Mouse (Mus musculus): Measurements from ENCODE around the gene Col16a1. TPM values are rescaled to one million over a fixed set of nuclear protein-coding genes. Genes with fewer than 3 reads are reported as not detected.

Col16a1 gene
- polyA plus RNA-seq, 2 experiments, result 153 to 284 TPM

- no peak for TF ChIP-seq POLR2A (IDR thresholded peaks at IDR 0.05; ENCODE audit: borderline replicate concordance, extremely low read depth, insufficient read depth, insufficient read length)
- no peak overlapping the region for H3K4me2 ChIP-seq (replicated peaks; ENCODE audit: low read depth, low read length, severe bottlenecking)
- no peak overlapping the region for H3K27ac ChIP-seq (replicated peaks; ENCODE audit: low read depth, low read length)
- WGBS, result 83% methylated on average over 2 of the region's 2 CpGs
- no peak overlapping the region for H3K9ac ChIP-seq (ENCODE audit: low read depth, low read length, severe bottlenecking)
- no peak for ATAC-seq (ENCODE audit: low FRiP score, low read depth)
- no peaks in the 10 kb centered on the region for H3K27me3 ChIP-seq (ENCODE audit: control insufficient read depth, insufficient read depth, low read length)
- H3K36me3 ChIP-seq (ENCODE audit: control insufficient read depth, insufficient read depth, low read length), result no peaks in the 10 kb centered on the region
- H3K4me3 ChIP-seq (replicated peaks; ENCODE audit: low read length), result no peak overlapping the region
- no peaks in the 10 kb centered on the region for H3K9me3 ChIP-seq (ENCODE audit: control insufficient read depth, low read length)
- no peak for DNase-seq (ENCODE audit: low spot score)
- peaks cover 4% of the 10 kb centered on the region; the same call in 1 of the 2 replicates for H3K4me1 ChIP-seq (ENCODE audit: control insufficient read depth, insufficient read depth, low read length)
These were observed 16.5 kb upstream of the Col16a1 start for GRCm38 (mm10) chr4:130031146-130031545.

GRCm38 (mm10) chr4:130033496-130033895, 14.1 kb upstream of the Col16a1 start:
- no peak for ATAC-seq (ENCODE audit: low FRiP score, low read depth)
- Histone ChIP-seq H3K4me2 (replicated peaks; ENCODE audit: low read depth, low read length, severe bottlenecking) (no peak overlapping the region), H3K27me3 (ENCODE audit: control insufficient read depth, insufficient read depth, low read length) (no peaks in the 10 kb centered on the region), H3K27ac (replicated peaks; ENCODE audit: low read depth, low read length) (no peak overlapping the region), H3K9me3 (ENCODE audit: control insufficient read depth, low read length) (no peaks in the 10 kb centered on the region), H3K4me3 (replicated peaks; ENCODE audit: low read length) (no peak overlapping the region), H3K36me3 (ENCODE audit: control insufficient read depth, insufficient read depth, low read length) (no peaks in the 10 kb centered on the region), H3K4me1 (ENCODE audit: control insufficient read depth, insufficient read depth, low read length) (peaks cover 15% of the 10 kb centered on the region), H3K9ac (ENCODE audit: low read depth, low read length, severe bottlenecking) (no peak overlapping the region)
- no peak for TF ChIP-seq POLR2A (IDR thresholded peaks at IDR 0.05; ENCODE audit: borderline replicate concordance, extremely low read depth, insufficient read depth, insufficient read length)
- WGBS, result 47% methylated on average over 7 of the region's 7 CpGs
- no peak for DNase-seq (ENCODE audit: low spot score)

GRCm38 (mm10) chr4:130036112-130036511, 11.5 kb upstream of the Col16a1 start:
- peaks cover 20% of the 10 kb centered on the region for H3K4me1 ChIP-seq (ENCODE audit: control insufficient read depth, insufficient read depth, low read length)
- TF ChIP-seq POLR2A (IDR thresholded peaks at IDR 0.05; ENCODE audit: borderline replicate concordance, extremely low read depth, insufficient read depth, insufficient read length), result no peak
- 4% methylated on average over 8 of the region's 8 CpGs for WGBS
- no peaks in the 10 kb centered on the region for H3K36me3 ChIP-seq (ENCODE audit: control insufficient read depth, insufficient read depth, low read length)
- H3K9me3 ChIP-seq (ENCODE audit: control insufficient read depth, low read length), result no peaks in the 10 kb centered on the region
- no peak overlapping the region; the same call in 1 of the 2 replicates for H3K27ac ChIP-seq (replicated peaks; ENCODE audit: low read depth, low read length)
- H3K4me3 ChIP-seq (replicated peaks; ENCODE audit: low read length), result no peak overlapping the region
- H3K27me3 ChIP-seq (ENCODE audit: control insufficient read depth, insufficient read depth, low read length), result no peaks in the 10 kb centered on the region
- H3K4me2 ChIP-seq (replicated peaks; ENCODE audit: low read depth, low read length, severe bottlenecking), result 0 out of 2 replicates have a peak overlapping the region, but pooled peaks have one; percentile 14
- peak; percentile 60 for DNase-seq (ENCODE audit: low spot score)
- ATAC-seq (ENCODE audit: low FRiP score, low read depth), result peak; percentile 46; the same call in 1 of the 2 replicates
- no peak overlapping the region for H3K9ac ChIP-seq (ENCODE audit: low read depth, low read length, severe bottlenecking)

GRCm38 (mm10) chr4:130036573-130037401, 10.9 kb upstream of the Col16a1 start:
- peak overlapping the region; percentile 14; the same call in 1 of the 2 replicates for H3K4me2 ChIP-seq (replicated peaks; ENCODE audit: low read depth, low read length, severe bottlenecking)
- peak overlapping the region; percentile 30; the same call in 1 of the 2 replicates for H3K27ac ChIP-seq (replicated peaks; ENCODE audit: low read depth, low read length)
- H3K4me3 ChIP-seq (replicated peaks; ENCODE audit: low read length), result no peak overlapping the region
- no peaks in the 10 kb centered on the region for H3K36me3 ChIP-seq (ENCODE audit: control insufficient read depth, insufficient read depth, low read length)
- DNase-seq (ENCODE audit: low spot score) (peak; percentile 60), ATAC-seq (ENCODE audit: low FRiP score, low read depth) (peak; percentile 62)
- H3K9me3 ChIP-seq (ENCODE audit: control insufficient read depth, low read length), result no peaks in the 10 kb centered on the region
- no peaks in the 10 kb centered on the region for H3K27me3 ChIP-seq (ENCODE audit: control insufficient read depth, insufficient read depth, low read length)
- no peak overlapping the region for H3K9ac ChIP-seq (ENCODE audit: low read depth, low read length, severe bottlenecking)
- peaks cover 24% of the 10 kb centered on the region for H3K4me1 ChIP-seq (ENCODE audit: control insufficient read depth, insufficient read depth, low read length)
- WGBS, result 9% methylated on average over 23 of the region's 23 CpGs
- no peak for TF ChIP-seq POLR2A (IDR thresholded peaks at IDR 0.05; ENCODE audit: borderline replicate concordance, extremely low read depth, insufficient read depth, insufficient read length)

- Histone ChIP-seq H3K4me2 (replicated peaks; ENCODE audit: low read depth, low read length, severe bottlenecking) (no peak overlapping the region), H3K27me3 (ENCODE audit: control insufficient read depth, insufficient read depth, low read length) (no peaks in the 10 kb centered on the region), H3K9me3 (ENCODE audit: control insufficient read depth, low read length) (no peaks in the 10 kb centered on the region), H3K4me1 (ENCODE audit: control insufficient read depth, insufficient read depth, low read length) (peaks cover 45% of the 10 kb centered on the region), H3K36me3 (ENCODE audit: control insufficient read depth, insufficient read depth, low read length) (no peaks in the 10 kb centered on the region), H3K27ac (replicated peaks; ENCODE audit: low read depth, low read length) (no peak overlapping the region), H3K9ac (ENCODE audit: low read depth, low read length, severe bottlenecking) (no peak overlapping the region), H3K4me3 (replicated peaks; ENCODE audit: low read length) (no peak overlapping the region)
- 52% methylated on average over 5 of the region's 5 CpGs for WGBS
- ATAC-seq (ENCODE audit: low FRiP score, low read depth) (no peak), DNase-seq (ENCODE audit: low spot score) (no peak)
- no peak for TF ChIP-seq POLR2A (IDR thresholded peaks at IDR 0.05; ENCODE audit: borderline replicate concordance, extremely low read depth, insufficient read depth, insufficient read length)
These were observed 8.3 kb upstream of the Col16a1 start for GRCm38 (mm10) chr4:130039351-130039750.

Data from limb, embryonic 14.5 days (tissue).